Mouse (Mus musculus) G1E (cell line): ENCODE data around the gene Heg1. TPM values are rescaled to one million over a fixed set of nuclear protein-coding genes. Genes with fewer than 3 reads are reported as not detected.
A peak's percentile ranks its signal among the peaks of the same experiment; 100 is the strongest.

Source experiments
- ATAC-seq: 2 replicates; pipeline ENCODE4 v1.8.0; 2016; ENCODE audit warnings: mild to moderate bottlenecking; ENCODE audit not compliant: insufficient number of reproducible peaks, poor library complexity, low FRiP score, severe bottlenecking; ENCODE audit errors: extremely low read depth
- DNase-seq: peaks from one replicate; pipeline ENCODE4 v3.0.0; 2012; ENCODE audit warnings: low spot score
- H3K27me3 ChIP-seq: 2 replicates; pipeline ENCODE4 v1.6.1; 2012; ENCODE audit warnings: mild to moderate bottlenecking, low read length, inconsistent platforms; ENCODE audit not compliant: insufficient read depth
- H3K36me3 ChIP-seq: replicated peaks from 2 replicates; pipeline ENCODE3; 2012; ENCODE audit warnings: mild to moderate bottlenecking, inconsistent platforms
- H3K4me1 ChIP-seq: 2 replicates; pipeline ENCODE4 v1.6.1; 2012; ENCODE audit warnings: low read depth, low read length, inconsistent platforms, mixed read lengths; ENCODE audit not compliant: insufficient read depth
- H3K4me3 ChIP-seq: 2 replicates; pipeline ENCODE4 v1.5.1; 2012; ENCODE audit warnings: low read depth, mild to moderate bottlenecking, inconsistent platforms, low read length, moderate library complexity, mixed read lengths
- H3K9me3 ChIP-seq: replicated peaks from 2 replicates; pipeline ENCODE4 v1.6.1; 2012; ENCODE audit warnings: inconsistent platforms
- CTCF ChIP-seq: IDR thresholded peaks from 2 replicates; pipeline ENCODE4 v1.5.1; 2012; ENCODE audit warnings: low read depth, low read length, inconsistent platforms, mixed read lengths
- GATA1 ChIP-seq: IDR thresholded peaks from 2 replicates; pipeline ENCODE4 v1.6.1; 2012; ENCODE audit warnings: borderline replicate concordance, low read length, inconsistent platforms, mixed read lengths
- GATA2 ChIP-seq: IDR thresholded peaks from 2 replicates; pipeline ENCODE4 v1.6.1; 2012; ENCODE audit warnings: low read depth, low read length, inconsistent platforms, borderline replicate concordance
- POLR2AphosphoS5 ChIP-seq: IDR thresholded peaks from 2 replicates; pipeline ENCODE4 v1.6.1; 2012; ENCODE audit warnings: low read depth, low read length, inconsistent platforms; ENCODE audit not compliant: insufficient replicate concordance
- TAL1 ChIP-seq: conservative IDR thresholded peaks from 2 replicates; pipeline ENCODE4 v1.6.1; 2012; ENCODE audit warnings: low read depth, low read length, inconsistent platforms, mixed read lengths
- polyA plus RNA-seq: library from polyadenylated mRNA; stranded (reverse); fragments of >175 nt; gene quantifications from 2 replicates; pipeline ENCODE4 v1.2.3, GENCODE M21; 2012
- total RNA-seq, 2 experiments: library from RNA; stranded (forward) in 1 of 2; stranded (reverse) in 1 of 2; fragments of 200-1000 nt in 1 of 2; fragments of >200 nt in 1 of 2; fragmentation: Nextera tagmentation in 1 of 2; gene quantifications; 2 replicates each; pipeline ENCODE4 v1.2.3; 2014 to 2017

Heg1 gene
- total and polyA plus RNA-seq, 3 experiments, result 2.7 to 35.6 (median 5.4) TPM

- no peaks in the 10 kb centered on the region for H3K36me3 ChIP-seq
- peaks cover 48% of the 10 kb centered on the region for H3K27me3 ChIP-seq
- no peak overlapping the region for H3K4me3 ChIP-seq
- no peaks in the 10 kb centered on the region for H3K9me3 ChIP-seq
- H3K4me1 ChIP-seq, result peaks cover 37% of the 10 kb centered on the region
- ATAC-seq, result no peak
- DNase-seq, result no peak
- TF ChIP-seq GATA1 (no peak), CTCF (no peak)
Observed at GRCm38 (mm10) chr16:33680816-33681215, 3.4 kb upstream of the Heg1 start.

- DNase-seq (no peak), ATAC-seq (no peak)
- no peaks in the 10 kb centered on the region for H3K9me3 ChIP-seq
- H3K4me1 ChIP-seq, result peaks cover 42% of the 10 kb centered on the region
- H3K36me3 ChIP-seq, result no peaks in the 10 kb centered on the region
- peaks cover 44% of the 10 kb centered on the region for H3K27me3 ChIP-seq
- no peak for TF ChIP-seq TAL1
- no peak for TF ChIP-seq POLR2AphosphoS5
- no peak for TF ChIP-seq GATA1
- TF ChIP-seq GATA2, result no peak
- no peak for TF ChIP-seq CTCF
- no peak overlapping the region for H3K4me3 ChIP-seq
Observed at GRCm38 (mm10) chr16:33681661-33682060, 2.5 kb upstream of the Heg1 start.

GRCm38 (mm10) chr16:33682651-33683050, 1.5 kb upstream of the Heg1 start:
- Histone ChIP-seq H3K27me3 (peaks cover 36% of the 10 kb centered on the region), H3K4me1 (peaks cover 41% of the 10 kb centered on the region)
- no peak for DNase-seq

GRCm38 (mm10) chr16:33683206-33684161, 686 bp upstream of the Heg1 start:
- Histone ChIP-seq H3K4me3 (peak overlapping the region; percentile 79), H3K36me3 (no peaks in the 10 kb centered on the region), H3K4me1 (peaks cover 38% of the 10 kb centered on the region), H3K27me3 (peaks cover 34% of the 10 kb centered on the region), H3K9me3 (no peaks in the 10 kb centered on the region)
- ATAC-seq, result no peak
- TF ChIP-seq CTCF, result no peak
- no peak for TF ChIP-seq POLR2AphosphoS5
- no peak for DNase-seq

More at GRCm38 (mm10) chr16:33682651-33683050, 1.5 kb upstream of the Heg1 start:
- Histone ChIP-seq H3K9me3 (no peaks in the 10 kb centered on the region), H3K4me3 (no peak overlapping the region), H3K36me3 (no peaks in the 10 kb centered on the region)
- TF ChIP-seq GATA1 (no peak), TAL1 (no peak), GATA2 (no peak), CTCF (no peak), POLR2AphosphoS5 (no peak)
- ATAC-seq, result no peak

GRCm38 (mm10) chr16:33684703-33685701, 832 bp downstream of the Heg1 start:
- ATAC-seq (no peak), DNase-seq (peak; percentile 30)
- Histone ChIP-seq H3K36me3 (no peaks in the 10 kb centered on the region), H3K4me1 (peaks cover 40% of the 10 kb centered on the region), H3K4me3 (peak overlapping the region; percentile 79), H3K27me3 (peaks cover 28% of the 10 kb centered on the region), H3K9me3 (no peaks in the 10 kb centered on the region)
- no peak for TF ChIP-seq GATA2
- no peak for TF ChIP-seq CTCF
- TF ChIP-seq POLR2AphosphoS5, result no peak
- TF ChIP-seq GATA1, result no peak
- TF ChIP-seq TAL1, result no peak

- TF ChIP-seq POLR2AphosphoS5 (no peak), GATA2 (no peak)
- no peaks in the 10 kb centered on the region for H3K9me3 ChIP-seq
- peaks cover 45% of the 10 kb centered on the region for H3K4me1 ChIP-seq
- no peaks in the 10 kb centered on the region for H3K36me3 ChIP-seq
- H3K27me3 ChIP-seq, result peaks cover 18% of the 10 kb centered on the region
- ATAC-seq (no peak), DNase-seq (no peak)
- no peak overlapping the region for H3K4me3 ChIP-seq
Observed at GRCm38 (mm10) chr16:33686056-33686455, 1.9 kb downstream of the Heg1 start.
